Comparison of ENCODE assay signal across 21 mouse cellular contexts in the genomic region with DNA sequence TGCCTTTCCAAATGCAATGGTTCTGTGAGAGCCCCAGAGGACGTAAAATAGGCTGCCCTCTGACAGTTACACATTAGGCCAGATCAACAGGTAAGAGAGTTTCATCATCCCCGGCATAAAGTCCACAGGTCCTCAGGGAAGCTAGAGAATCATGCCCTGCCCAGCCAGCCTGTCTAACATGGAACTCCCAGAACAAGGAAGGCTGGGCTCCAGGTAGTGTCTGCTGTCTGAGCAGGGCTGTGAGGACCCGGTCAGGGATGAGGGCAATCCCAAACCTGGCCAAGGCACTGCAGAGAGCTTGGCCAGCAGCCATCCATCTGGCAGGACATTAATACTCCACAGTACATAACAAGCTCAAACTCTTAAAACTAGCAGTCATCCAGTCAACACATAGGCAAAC. TPM values are rescaled to one million over a fixed set of nuclear protein-coding genes. Genes with fewer than 3 reads are reported as not detected.
DNase-seq lines count a peak whose midpoint lies in the region; ATAC-seq lines count a peak whose summit lies in the region.
"Had no signal": no experiment of that assay in that cellular context is flagged by ENCODE, and none has a peak within 500 bp of the region (broad histone marks: within the 10 kb centered on the region; RNA-seq: fewer than 3 reads in every experiment).

No protein-coding gene starts in this region.

- WGBS in heart, embryonic 12.5 days = 85% methylated on average over 3 of the region's 3 CpGs
- 68% methylated on average over 3 of the region's 3 CpGs for WGBS in intestine, embryonic 15.5 days
- 64% methylated on average over 3 of the region's 3 CpGs for WGBS in liver, embryonic 16.5 days (ENCODE audit: insufficient replicate concordance)
- WGBS in hindbrain, embryonic 16.5 days = 76% methylated on average over 3 of the region's 3 CpGs

- 0 out of 2 replicates have a peak overlapping the region, but pooled peaks have one; percentile 6 for H3K9ac ChIP-seq in heart, embryonic 12.5 days
- H3K9ac ChIP-seq in intestine, embryonic 15.5 days = no peak overlapping the region
- H3K9ac ChIP-seq in liver, embryonic 16.5 days (ENCODE audit: low read depth, low read length) = no peak overlapping the region
- no peak overlapping the region for H3K9ac ChIP-seq in hindbrain, embryonic 16.5 days (ENCODE audit: low read depth, low read length)
- H3K9ac ChIP-seq: forebrain, embryonic 15.5 days had no signal

- H3K36me3 ChIP-seq in heart, embryonic 12.5 days = peaks cover 48% of the 10 kb centered on the region
- peaks cover 18% of the 10 kb centered on the region for H3K36me3 ChIP-seq in intestine, embryonic 15.5 days
- H3K36me3 ChIP-seq in liver, embryonic 16.5 days (ENCODE audit: control insufficient read depth, insufficient read depth) = no peaks in the 10 kb centered on the region; the same call in 1 of the 2 replicates
- peaks cover 3% of the 10 kb centered on the region; the same call in 1 of the 2 replicates for H3K36me3 ChIP-seq in hindbrain, embryonic 16.5 days (ENCODE audit: control insufficient read depth, insufficient read depth, low read length)

- no peak overlapping the region for H3K27ac ChIP-seq in heart, embryonic 12.5 days (ENCODE audit: poor library complexity, severe bottlenecking)
- no peak overlapping the region for H3K27ac ChIP-seq in intestine, embryonic 15.5 days
- H3K27ac ChIP-seq in liver, embryonic 16.5 days (ENCODE audit: low read length) = peak overlapping the region; percentile 43
- no peak overlapping the region for H3K27ac ChIP-seq in hindbrain, embryonic 16.5 days (ENCODE audit: low read depth, low read length)
- H3K27ac ChIP-seq: forebrain, embryonic 15.5 days had no signal

- no peak overlapping the region for H3K4me2 ChIP-seq in heart, embryonic 12.5 days
- H3K4me2 ChIP-seq in intestine, embryonic 15.5 days (replicated peaks) = no peak overlapping the region
- H3K4me2 ChIP-seq in liver, embryonic 16.5 days (ENCODE audit: low read depth, low read length) = no peak overlapping the region
- no peak overlapping the region for H3K4me2 ChIP-seq in hindbrain, embryonic 16.5 days (ENCODE audit: low read length)
- H3K4me2 ChIP-seq: forebrain, embryonic 15.5 days had no signal

- DNase-seq in heart, postnatal 25 days (ENCODE audit: low spot score) = no peak
- DNase-seq in left cerebral cortex, postnatal 4 days = peak; percentile 48
- no peak for DNase-seq in left cerebral cortex, postnatal 25 days (ENCODE audit: low spot score in 2 of 2)
- DNase-seq: gastrocnemius, postnatal 10 days; spleen, adult 18-20 months; thymus, postnatal 25 days had no signal

- ATAC-seq in heart, embryonic 12.5 days (ENCODE audit: insufficient number of reproducible peaks, low FRiP score) = no peak
- ATAC-seq in intestine, embryonic 15.5 days = peak; percentile 34
- ATAC-seq in liver, embryonic 16.5 days (ENCODE audit: low read depth) = peak; percentile 77
- ATAC-seq in hindbrain, embryonic 16.5 days = no peak
- ATAC-seq: CD4-positive, CD25-positive, alpha-beta regulatory T cell, adult 4 months; forebrain, embryonic 15.5 days; inflammation-experienced regulatory T-cells, adult 6 months; lung, postnatal 0 days had no signal

- H3K4me3 ChIP-seq in heart, embryonic 12.5 days = no peak overlapping the region
- H3K4me3 ChIP-seq in intestine, embryonic 15.5 days (replicated peaks) = no peak overlapping the region
- H3K4me3 ChIP-seq in liver, embryonic 16.5 days (ENCODE audit: low read depth, low read length) = no peak overlapping the region
- H3K4me3 ChIP-seq in hindbrain, embryonic 16.5 days (ENCODE audit: low read length) = no peak overlapping the region
- H3K4me3 ChIP-seq: forebrain, embryonic 15.5 days; megakaryocyte, embryonic 14.5 days had no signal

- peaks cover 40% of the 10 kb centered on the region for H3K4me1 ChIP-seq in heart, embryonic 12.5 days (replicated peaks)
- H3K4me1 ChIP-seq in intestine, embryonic 15.5 days (replicated peaks) = 0 out of 2 replicates have a peak, but pooled peaks cover 28% of the 10 kb centered on the region
- peaks cover 6% of the 10 kb centered on the region for H3K4me1 ChIP-seq in liver, embryonic 16.5 days (ENCODE audit: control insufficient read depth, low read depth, low read length)
- H3K4me1 ChIP-seq in hindbrain, embryonic 16.5 days (ENCODE audit: control insufficient read depth, insufficient read depth, low read depth, low read length) = peaks cover 42% of the 10 kb centered on the region

- no peaks in the 10 kb centered on the region for H3K27me3 ChIP-seq in heart, embryonic 12.5 days (replicated peaks)
- H3K27me3 ChIP-seq in intestine, embryonic 15.5 days (replicated peaks) = no peaks in the 10 kb centered on the region
- no peaks in the 10 kb centered on the region for H3K27me3 ChIP-seq in liver, embryonic 16.5 days (ENCODE audit: control insufficient read depth, insufficient read depth, low read depth, low read length)
- no peaks in the 10 kb centered on the region for H3K27me3 ChIP-seq in hindbrain, embryonic 16.5 days (replicated peaks; ENCODE audit: control insufficient read depth, insufficient read depth, low read length)
- H3K27me3 ChIP-seq: forebrain, embryonic 15.5 days; megakaryocyte, embryonic 14.5 days had no signal

- no peaks in the 10 kb centered on the region for H3K9me3 ChIP-seq in heart, embryonic 12.5 days (replicated peaks)
- H3K9me3 ChIP-seq in intestine, embryonic 15.5 days = no peaks in the 10 kb centered on the region
- H3K9me3 ChIP-seq in liver, embryonic 16.5 days (replicated peaks; ENCODE audit: control insufficient read depth, low read length) = no peaks in the 10 kb centered on the region
- H3K9me3 ChIP-seq in hindbrain, embryonic 16.5 days (ENCODE audit: control insufficient read depth, low read length) = no peaks in the 10 kb centered on the region
- H3K9me3 ChIP-seq: forebrain, embryonic 15.5 days; megakaryocyte, embryonic 14.5 days had no signal

- intact Hi-C loops in heart, postnatal 25 days (cut with DNase I) = no loop called here
- intact Hi-C loops in left cerebral cortex, postnatal 4 days (cut with DNase I) = no loop called here
- intact Hi-C loops in left cerebral cortex, postnatal 25 days (cut with DNase I) = no loop called here

RNA-seq across cellular contexts. Expression of gene Ndufb7, which starts 18.9 kb away (rescaled TPM):
- polyA plus RNA-seq in heart, embryonic 12.5 days (2016; fragmentation: Nextera tagmentation; extraction: Ambion mirVana) = 547 and 555 TPM in 2 replicates
- 100 to 1,000 TPM; 752 to 766 TPM for total RNA-seq in heart, postnatal 25 days (2021)
- total RNA-seq in left cerebral cortex, postnatal 4 days (2021) = 100 to 1,000 TPM; 120 to 136 TPM
- 100 to 1,000 TPM; 140 to 145 TPM for total RNA-seq in left cerebral cortex, postnatal 25 days (2021)
- 370 and 398 TPM in 2 replicates for polyA plus RNA-seq in intestine, embryonic 15.5 days (2015; fragmentation: Nextera tagmentation; extraction: Ambion mirVana)
- polyA plus RNA-seq in liver, embryonic 16.5 days (2015; fragmentation: Nextera tagmentation; extraction: Ambion mirVana) = 214 and 230 TPM in 2 replicates
- 339 and 367 TPM in 2 replicates for polyA plus RNA-seq in hindbrain, embryonic 16.5 days (2015; fragmentation: Nextera tagmentation; extraction: Ambion mirVana)

RNA-seq across cellular contexts. Expression of gene Tecr, which starts 22.4 kb away (rescaled TPM):
- polyA plus RNA-seq in heart, embryonic 12.5 days (2016; fragmentation: Nextera tagmentation; extraction: Ambion mirVana) = 445 and 456 TPM in 2 replicates
- total RNA-seq in heart, postnatal 25 days (2021) = 100 to 1,000 TPM; 381 to 389 TPM
- 100 to 1,000 TPM; 610 to 661 TPM for total RNA-seq in left cerebral cortex, postnatal 4 days (2021)
- total RNA-seq in left cerebral cortex, postnatal 25 days (2021) = 100 to 1,000 TPM; 549 to 574 TPM
- 610 and 639 TPM in 2 replicates for polyA plus RNA-seq in intestine, embryonic 15.5 days (2015; fragmentation: Nextera tagmentation; extraction: Ambion mirVana)
- 323 and 347 TPM in 2 replicates for polyA plus RNA-seq in liver, embryonic 16.5 days (2015; fragmentation: Nextera tagmentation; extraction: Ambion mirVana)
- 1,512 and 1,598 TPM in 2 replicates for polyA plus RNA-seq in hindbrain, embryonic 16.5 days (2015; fragmentation: Nextera tagmentation; extraction: Ambion mirVana)

RNA-seq across cellular contexts. Expression of gene Dnajb1, which starts 22.7 kb away (rescaled TPM):
- 45.1 and 47.4 TPM in 2 replicates for polyA plus RNA-seq in heart, embryonic 12.5 days (2016; fragmentation: Nextera tagmentation; extraction: Ambion mirVana)
- total RNA-seq in heart, postnatal 25 days (2021) = 10 to 100 TPM; 10.4 to 17.6 TPM
- total RNA-seq in left cerebral cortex, postnatal 4 days (2021) = 10 to 100 TPM; 35.3 to 35.9 TPM
- total RNA-seq in left cerebral cortex, postnatal 25 days (2021) = 10 to 100 TPM; 56.0 to 59.1 TPM
- 47.0 and 48.2 TPM in 2 replicates for polyA plus RNA-seq in intestine, embryonic 15.5 days (2015; fragmentation: Nextera tagmentation; extraction: Ambion mirVana)
- 50.1 and 51.7 TPM in 2 replicates for polyA plus RNA-seq in liver, embryonic 16.5 days (2015; fragmentation: Nextera tagmentation; extraction: Ambion mirVana)
- 60.8 and 61.8 TPM in 2 replicates for polyA plus RNA-seq in hindbrain, embryonic 16.5 days (2015; fragmentation: Nextera tagmentation; extraction: Ambion mirVana)

RNA-seq across cellular contexts. Expression of gene Olfr370, which starts 49.8 kb away (rescaled TPM):
- polyA plus RNA-seq in heart, embryonic 12.5 days (2016; fragmentation: Nextera tagmentation; extraction: Ambion mirVana) = not detected in 2 replicates
- not detected for total RNA-seq in heart, postnatal 25 days (2021)
- total RNA-seq in left cerebral cortex, postnatal 4 days (2021) = not detected
- not detected for total RNA-seq in left cerebral cortex, postnatal 25 days (2021)
- not detected in 2 replicates for polyA plus RNA-seq in intestine, embryonic 15.5 days (2015; fragmentation: Nextera tagmentation; extraction: Ambion mirVana)
- not detected in 2 replicates for polyA plus RNA-seq in liver, embryonic 16.5 days (2015; fragmentation: Nextera tagmentation; extraction: Ambion mirVana)
- 0.06 TPM in 1 of 2 replicates, not detected in the other for polyA plus RNA-seq in hindbrain, embryonic 16.5 days (2015; fragmentation: Nextera tagmentation; extraction: Ambion mirVana)
- total RNA-seq: gastrocnemius, postnatal 10 days; heart, postnatal 14 days; layer of hippocampus, postnatal 25 days; monocyte, adult 5-6 weeks had no signal
- polyA plus RNA-seq: inflammation-experienced regulatory T-cells, adult 6 months; limb, embryonic 11.5 days; lung, postnatal 0 days; neural tube, embryonic 14.5 days; stomach, embryonic 16.5 days had no signal

Comparison
In these comparisons a context has a peak if more than half of its experiments do, and no peak if none do; other contexts are left out.
1. ATAC-seq: peak in intestine, embryonic 15.5 days (single experiment) and liver, embryonic 16.5 days (single experiment); none in heart, embryonic 12.5 days (single experiment) and hindbrain, embryonic 16.5 days (single experiment).